Mouse (Mus musculus) heart, adult 2 months (tissue): ENCODE data around the gene Pdia4.

ENCODE experiments used
- CTCF ChIP-seq: fragments of 200-600 bp; IDR thresholded peaks from 2 replicates; pipeline ENCODE4 v1.8.1; 2022; ENCODE audit warnings: antibody characterized with exemption, mild to moderate bottlenecking, moderate library complexity
- EP300 ChIP-seq: fragments of 200-500 bp; IDR thresholded peaks from 2 replicates; pipeline ENCODE4 v1.6.1; 2011; ENCODE audit warnings: low read depth, low read length, control low read depth; ENCODE audit not compliant: insufficient read depth
- POLR2A ChIP-seq: fragments of 200-500 bp; IDR thresholded peaks from 2 replicates; pipeline ENCODE4 v1.6.1; 2011; ENCODE audit warnings: mild to moderate bottlenecking, low read depth, low read length, control low read depth; ENCODE audit not compliant: insufficient read depth

DNA sequence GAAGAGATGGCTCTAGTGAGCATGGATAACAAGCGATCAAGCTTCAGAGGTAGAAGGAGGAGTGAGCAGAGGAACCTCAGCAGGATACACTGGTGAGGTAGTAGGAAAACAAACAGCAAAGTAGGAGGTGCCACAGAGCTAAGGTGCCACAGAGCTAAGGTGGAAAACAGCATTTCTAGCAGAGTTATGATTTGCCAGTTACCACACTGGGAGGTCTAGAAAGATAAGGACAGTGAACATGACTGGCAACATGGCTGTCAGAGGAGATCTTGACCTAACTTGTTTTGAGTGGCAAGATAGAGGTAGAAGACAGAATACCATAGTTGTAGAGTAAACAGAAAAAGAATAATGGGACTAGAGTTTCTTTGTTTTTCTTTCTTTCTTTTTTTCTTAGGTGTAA is 29.1 kb upstream of the Pdia4 start:
- no peak for TF ChIP-seq POLR2A
- no peak for TF ChIP-seq EP300
- no peak for TF ChIP-seq CTCF
